Mouse (Mus musculus): ENCODE measurements around the gene Ptprd.

DNA sequence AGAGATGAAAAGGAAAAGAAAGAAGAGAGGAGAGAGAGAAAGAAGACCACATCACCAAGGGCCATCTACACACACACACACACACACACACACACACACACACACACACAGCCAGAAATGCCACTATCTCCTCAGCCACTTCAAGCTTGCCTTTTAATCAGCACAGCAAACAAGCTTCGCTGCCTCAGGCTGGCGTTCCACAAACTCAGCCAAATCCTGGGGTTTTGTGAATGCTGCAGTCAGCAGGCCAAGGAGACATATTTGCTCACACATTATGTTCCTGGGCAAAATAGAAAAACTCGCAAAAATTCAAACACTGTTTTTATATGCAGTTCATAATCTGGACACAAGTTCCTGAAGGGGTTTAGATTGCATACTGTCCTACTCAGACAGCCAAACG lies 1845.9 kb downstream of the Ptprd start:
- TF ChIP-seq CTCF (IDR thresholded peaks at IDR 0.05; ENCODE audit: low read depth) (no peak), EP300 (optimal IDR thresholded peaks at IDR 0.05) (no peak)

All from stomach, postnatal 0 days (tissue).